Mouse (Mus musculus) cerebellum, adult 2 months (tissue): Measurements from ENCODE around the gene Igfbp2. TPM values are rescaled to one million over a fixed set of nuclear protein-coding genes. Genes with fewer than 3 reads are reported as not detected.

Experiments used
- DNase-seq, 2 experiments: peaks; one replicate each; pipeline ENCODE4 v3.0.0; 2021
- H3K27ac ChIP-seq: fragments of 200-500 bp; 2 replicates; pipeline ENCODE4 v1.5.1; 2012; ENCODE audit warnings: low read length, control low read depth, inconsistent platforms; ENCODE audit not compliant: insufficient read depth
- H3K27me3 ChIP-seq: fragments of 200-500 bp; 2 replicates; pipeline ENCODE4 v1.6.1; 2012; ENCODE audit warnings: inconsistent platforms, mild to moderate bottlenecking, low read length, moderate library complexity; ENCODE audit not compliant: control insufficient read depth, insufficient read depth
- H3K4me1 ChIP-seq: fragments of 200-500 bp; 2 replicates; pipeline ENCODE4 v1.6.1; 2011; ENCODE audit warnings: low read length; ENCODE audit not compliant: control insufficient read depth, insufficient read depth
- H3K4me3 ChIP-seq: fragments of 200-500 bp; replicated peaks from 2 replicates; pipeline ENCODE3; 2011; ENCODE audit warnings: mild to moderate bottlenecking, low read depth, low read length, control low read depth; ENCODE audit not compliant: insufficient read depth
- CTCF ChIP-seq: fragments of 200-500 bp; IDR thresholded peaks from 2 replicates; pipeline ENCODE4 v1.5.1; 2011; ENCODE audit warnings: low read depth, mild to moderate bottlenecking, control low read depth, low read length, moderate library complexity, borderline replicate concordance; ENCODE audit not compliant: insufficient read depth
- POLR2A ChIP-seq: fragments of 200-500 bp; IDR thresholded peaks from 2 replicates; pipeline ENCODE4 v1.6.1; 2011; ENCODE audit warnings: low read length, control low read depth, borderline replicate concordance; ENCODE audit not compliant: insufficient read depth
- WGBS: fragments of 180-500 bp; shearing (Covaris S2); methylation state at CpG from one replicate; pipeline ENCODE4 v1.1.7; 2018; 5-methylcytosine and 5-hydroxymethylcytosine counted together
- polyA plus RNA-seq: library from polyadenylated mRNA; depleted of rRNA; stranded (reverse); fragments of >200 nt; gene quantifications from 2 replicates; pipeline ENCODE4 v1.2.3, GENCODE M21; 2012

The Igfbp2 gene
- polyA plus RNA-seq, 1 experiment = 63.0 TPM

GRCm38 (mm10) chr1:72833563-72833962, 9.3 kb downstream of the Igfbp2 start:
- no peak for DNase-seq
- Histone ChIP-seq H3K4me3 (no peak overlapping the region), H3K4me1 (no peaks in the 10 kb centered on the region), H3K27ac (no peak overlapping the region), H3K27me3 (no peaks in the 10 kb centered on the region)
- TF ChIP-seq POLR2A (no peak), CTCF (no peak)
- 62% methylated on average over 4 of the region's 4 CpGs for WGBS

GRCm38 (mm10) chr1:72839356-72839755, 15.1 kb downstream of the Igfbp2 start:
- WGBS = 65% methylated on average over 8 of the region's 8 CpGs
- TF ChIP-seq CTCF = no peak
- Histone ChIP-seq H3K27ac (no peak overlapping the region), H3K4me1 (no peaks in the 10 kb centered on the region), H3K27me3 (no peaks in the 10 kb centered on the region), H3K4me3 (no peak overlapping the region)
- DNase-seq = no peak

GRCm38 (mm10) chr1:72839791-72840190, 15.5 kb downstream of the Igfbp2 start:
- WGBS = 75% methylated on average over 7 of the region's 7 CpGs
- H3K4me3 ChIP-seq = no peak overlapping the region
- H3K27me3 ChIP-seq = no peaks in the 10 kb centered on the region
- H3K27ac ChIP-seq = no peak overlapping the region
- no peak for DNase-seq
- TF ChIP-seq POLR2A = no peak
- no peak for TF ChIP-seq CTCF
- H3K4me1 ChIP-seq = no peaks in the 10 kb centered on the region

GRCm38 (mm10) chr1:72842666-72843459, 18.6 kb downstream of the Igfbp2 start:
- Histone ChIP-seq H3K4me3 (no peak overlapping the region), H3K4me1 (no peaks in the 10 kb centered on the region), H3K27me3 (no peaks in the 10 kb centered on the region), H3K27ac (no peak overlapping the region)
- WGBS = 90% methylated on average over 18 of the region's 18 CpGs
- TF ChIP-seq CTCF (no peak), POLR2A (no peak)
- no peak for DNase-seq

- TF ChIP-seq POLR2A = no peak
- TF ChIP-seq CTCF = no peak
- Histone ChIP-seq H3K4me1 (no peaks in the 10 kb centered on the region), H3K27ac (no peak overlapping the region), H3K27me3 (no peaks in the 10 kb centered on the region), H3K4me3 (no peak overlapping the region)
- DNase-seq = no peak
- 93% methylated on average over 6 of the region's 6 CpGs for WGBS
Measured at GRCm38 (mm10) chr1:72844675-72845074, 20.4 kb downstream of the Igfbp2 start.

GRCm38 (mm10) chr1:72847849-72848380, 23.6 kb downstream of the Igfbp2 start:
- DNase-seq = no peak
- TF ChIP-seq POLR2A = no peak
- TF ChIP-seq CTCF = no peak
- Histone ChIP-seq H3K27ac (no peak overlapping the region), H3K4me1 (no peaks in the 10 kb centered on the region), H3K4me3 (no peak overlapping the region), H3K27me3 (no peaks in the 10 kb centered on the region)
- WGBS = 76% methylated on average over 4 of the region's 4 CpGs

DNA sequence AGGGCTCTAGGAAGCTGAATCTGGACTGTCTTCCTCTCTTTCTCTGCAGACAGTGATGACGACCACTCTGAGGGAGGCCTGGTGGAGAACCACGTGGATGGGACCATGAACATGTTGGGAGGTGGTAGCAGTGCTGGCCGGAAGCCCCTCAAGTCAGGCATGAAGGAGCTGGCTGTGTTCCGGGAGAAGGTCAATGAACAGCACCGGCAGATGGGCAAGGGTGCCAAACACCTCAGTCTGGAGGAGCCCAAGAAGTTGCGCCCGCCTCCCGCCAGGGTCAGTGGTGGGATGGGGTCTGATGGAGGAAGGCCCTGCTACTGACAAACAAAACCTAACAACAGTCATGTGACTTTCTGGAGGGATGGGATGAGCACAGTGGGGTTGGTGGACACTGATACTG, 24.7 kb downstream of the Igfbp2 start:
- no peaks in the 10 kb centered on the region for H3K4me1 ChIP-seq
- TF ChIP-seq CTCF (no peak), POLR2A (no peak)
- 34% methylated on average over 8 of the region's 8 CpGs for WGBS
- no peaks in the 10 kb centered on the region for H3K27me3 ChIP-seq
- no peak overlapping the region for H3K27ac ChIP-seq
- H3K4me3 ChIP-seq = no peak overlapping the region
- DNase-seq = no peak

GRCm38 (mm10) chr1:72853759-72854158, 29.5 kb downstream of the Igfbp2 start:
- no peaks in the 10 kb centered on the region for H3K4me1 ChIP-seq
- TF ChIP-seq POLR2A (no peak), CTCF (no peak)
- no peak overlapping the region for H3K4me3 ChIP-seq
- no peaks in the 10 kb centered on the region for H3K27me3 ChIP-seq
- H3K27ac ChIP-seq = no peak overlapping the region
- DNase-seq = no peak
- 97% methylated on average over 1 of the region's 1 CpGs for WGBS
